Mouse (Mus musculus) yolk sac, embryonic 10.5 days (tissue): Measurements from ENCODE around the gene Mrps23.
A peak's percentile ranks its signal among the peaks of the same experiment; 100 is the strongest.
"Not testable (repeated sequence)": the region's sequence is repeated elsewhere in the genome, so short reads cannot be mapped to it uniquely, and the experiment has no call there.

Experiments
- DNase-seq: peaks from one replicate; pipeline ENCODE4 v3.0.0-alpha.2; 2017; ENCODE audit warnings: low spot score

Mrps23 gene

DNA sequence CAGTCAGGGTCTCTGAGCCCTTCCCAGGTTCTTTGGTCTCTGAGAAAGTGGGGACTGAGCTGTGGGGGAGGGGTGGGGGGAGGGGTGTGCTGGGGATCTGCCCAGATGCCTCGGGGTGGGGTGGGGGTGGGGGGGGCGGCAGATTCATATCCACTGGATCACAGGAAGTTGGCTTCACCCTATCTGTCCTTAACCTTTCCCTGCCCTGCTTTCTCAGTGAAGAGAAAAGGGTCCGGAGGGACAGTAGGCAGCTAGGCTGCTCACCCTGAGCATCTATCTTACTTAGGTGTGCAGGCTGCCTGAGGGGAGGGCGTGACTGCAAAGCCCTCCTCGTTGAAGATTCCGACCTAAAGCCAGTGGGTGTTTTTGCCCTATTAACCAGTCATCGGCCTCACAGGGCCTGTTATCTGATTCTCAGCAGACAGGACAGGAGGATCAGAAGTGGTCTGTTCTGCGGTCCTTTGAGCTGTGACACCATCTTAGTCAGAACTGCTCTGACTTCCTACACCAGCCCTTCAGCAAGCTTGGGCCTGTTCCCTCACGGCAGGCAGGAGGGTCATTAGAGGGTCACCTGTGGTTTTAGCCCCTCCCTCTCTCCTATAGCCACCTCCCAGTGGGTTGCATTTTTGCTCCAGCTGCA lies 30.7 kb upstream of the Mrps23 start:
- DNase-seq = peak; percentile 43

DNA sequence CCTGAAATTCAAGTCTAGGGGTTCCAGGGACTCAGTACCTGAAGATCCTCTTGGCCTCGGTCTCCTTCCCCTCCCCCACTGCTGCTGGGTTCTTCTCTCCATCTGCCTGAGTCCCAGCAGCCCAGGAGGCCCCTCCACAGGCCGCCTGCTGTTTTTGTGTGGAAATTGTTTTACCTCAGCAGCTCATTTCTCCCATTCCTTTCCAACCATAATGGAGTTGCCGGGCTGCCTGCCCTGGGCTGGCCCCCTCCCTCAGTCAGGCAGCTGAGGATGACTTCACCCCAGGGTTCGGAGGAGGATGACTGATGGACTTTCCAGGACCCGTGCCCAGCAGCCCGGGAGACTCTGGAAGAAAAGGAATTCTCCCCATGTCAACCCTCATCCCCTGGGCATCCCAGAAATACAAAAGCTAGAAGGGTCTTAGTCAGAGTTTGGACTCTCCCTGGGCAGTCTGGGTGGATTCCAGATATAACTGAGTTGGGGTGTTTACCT lies 23.7 kb upstream of the Mrps23 start:
- no peak for DNase-seq

DNA sequence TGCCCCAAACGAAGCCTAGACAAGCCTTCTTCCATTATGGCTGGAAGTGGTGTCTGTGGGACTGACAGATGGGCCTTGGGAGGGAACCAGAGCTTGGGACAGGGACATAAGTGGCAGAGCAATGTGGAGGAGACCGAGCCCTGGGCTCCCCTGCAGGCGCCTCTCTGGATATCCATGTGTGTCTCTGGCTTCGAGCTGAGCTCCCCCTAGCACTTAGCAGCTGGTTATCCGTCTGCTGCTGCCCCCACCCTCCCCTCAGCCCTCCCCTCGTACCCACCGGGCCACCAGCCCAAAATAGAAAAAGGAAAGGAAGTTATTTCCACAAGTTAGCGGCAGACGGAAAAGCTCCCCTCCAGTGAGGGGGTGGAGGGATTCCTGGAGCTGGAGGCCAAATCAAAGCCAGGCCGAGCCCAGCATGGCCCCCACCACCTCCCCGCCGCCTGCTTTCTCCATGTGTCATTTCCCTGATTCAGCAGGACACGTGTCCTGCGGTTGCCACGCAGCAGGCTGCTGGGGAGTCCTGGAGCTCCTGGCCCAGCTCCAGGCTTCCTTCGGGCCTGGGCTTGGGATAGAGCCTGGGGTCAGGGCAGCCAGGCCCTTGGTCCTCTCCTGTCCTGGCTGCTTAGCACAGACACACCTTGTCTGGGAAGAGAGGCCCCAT lies 23.1 kb upstream of the Mrps23 start:
- DNase-seq = peak; percentile 75

DNA sequence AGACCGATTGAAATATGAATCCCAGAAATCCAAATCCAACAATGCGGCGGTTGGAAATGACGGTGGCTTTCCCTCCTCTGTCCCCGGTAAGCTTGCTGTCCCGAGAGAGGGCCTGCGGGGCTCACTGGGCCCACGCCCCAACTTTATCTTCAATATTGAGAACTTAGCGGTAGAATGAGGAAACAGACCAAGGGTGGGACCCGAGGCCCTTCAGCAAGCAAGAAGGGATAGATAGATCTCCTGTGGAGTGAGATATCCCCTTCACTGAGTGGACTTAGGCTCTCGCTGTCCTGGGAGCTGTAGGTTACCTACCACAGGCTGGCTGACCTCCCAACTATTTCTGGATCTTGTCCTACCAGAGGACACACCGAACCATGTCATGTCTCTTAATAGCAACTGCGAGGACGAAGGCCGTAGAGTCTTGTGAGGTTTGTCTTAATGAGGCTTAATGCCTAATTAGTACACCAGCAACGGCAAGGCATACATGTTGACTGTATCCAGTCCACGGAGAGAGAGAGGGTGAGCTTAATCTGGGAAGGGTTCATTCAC lies 19.5 kb upstream of the Mrps23 start:
- no peak for DNase-seq

DNA sequence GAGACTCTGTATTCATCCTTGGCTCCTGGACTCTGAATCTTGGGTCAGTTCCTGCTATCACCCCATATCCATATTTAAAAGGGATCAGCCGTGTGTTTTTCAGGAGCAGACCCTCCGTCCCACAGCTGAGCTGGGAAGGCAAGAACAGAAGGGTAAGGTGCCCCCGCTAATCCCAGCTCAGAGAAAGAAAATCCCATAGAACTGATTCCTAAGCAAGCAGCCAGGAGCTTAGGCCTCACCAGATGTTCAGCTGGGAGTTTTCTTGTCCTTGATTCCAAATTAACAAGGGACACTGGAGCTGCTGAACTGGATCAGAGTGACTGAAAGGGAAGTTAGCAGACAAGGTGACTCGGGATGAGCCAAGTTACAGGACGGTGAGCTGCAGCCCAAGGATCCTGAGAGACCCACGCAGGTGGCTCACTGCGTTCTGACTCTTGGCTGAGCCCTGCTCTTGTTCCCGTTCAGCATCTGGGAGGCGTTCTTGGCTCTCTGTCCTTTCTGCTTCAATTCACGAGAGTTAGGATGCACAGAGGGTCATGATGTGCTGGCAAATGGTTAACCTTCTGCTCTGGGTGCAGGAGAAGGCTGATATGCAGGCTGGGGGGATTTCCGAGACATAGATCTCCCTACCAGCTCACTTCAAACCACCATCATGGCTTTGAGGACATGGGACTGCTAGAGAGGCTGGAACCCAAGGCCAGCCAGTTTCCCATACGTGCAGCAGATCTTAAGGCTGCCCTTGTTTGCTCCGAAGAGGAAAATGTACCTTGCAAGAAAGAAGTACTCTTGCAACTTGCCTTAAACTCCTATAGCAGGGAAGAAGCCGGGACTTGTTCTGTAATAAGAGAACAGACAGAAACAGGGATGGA lies 17.9 kb upstream of the Mrps23 start:
- DNase-seq = no peak

DNA sequence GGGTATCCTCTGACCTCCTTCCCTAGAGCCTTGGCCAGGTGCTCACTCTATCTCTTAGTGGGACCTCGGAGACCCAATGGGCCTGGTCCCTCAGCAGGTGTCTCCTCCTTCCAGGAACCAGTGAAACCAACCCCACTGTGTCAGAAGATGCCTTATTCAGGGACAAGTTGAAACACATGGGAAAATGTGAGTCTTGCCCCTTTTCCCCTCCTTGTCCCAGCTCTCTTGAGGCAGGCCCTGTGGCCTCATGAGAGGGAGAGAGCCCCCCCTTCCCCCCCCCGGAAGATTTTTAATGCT lies 17.3 kb upstream of the Mrps23 start:
- no peak for DNase-seq

DNA sequence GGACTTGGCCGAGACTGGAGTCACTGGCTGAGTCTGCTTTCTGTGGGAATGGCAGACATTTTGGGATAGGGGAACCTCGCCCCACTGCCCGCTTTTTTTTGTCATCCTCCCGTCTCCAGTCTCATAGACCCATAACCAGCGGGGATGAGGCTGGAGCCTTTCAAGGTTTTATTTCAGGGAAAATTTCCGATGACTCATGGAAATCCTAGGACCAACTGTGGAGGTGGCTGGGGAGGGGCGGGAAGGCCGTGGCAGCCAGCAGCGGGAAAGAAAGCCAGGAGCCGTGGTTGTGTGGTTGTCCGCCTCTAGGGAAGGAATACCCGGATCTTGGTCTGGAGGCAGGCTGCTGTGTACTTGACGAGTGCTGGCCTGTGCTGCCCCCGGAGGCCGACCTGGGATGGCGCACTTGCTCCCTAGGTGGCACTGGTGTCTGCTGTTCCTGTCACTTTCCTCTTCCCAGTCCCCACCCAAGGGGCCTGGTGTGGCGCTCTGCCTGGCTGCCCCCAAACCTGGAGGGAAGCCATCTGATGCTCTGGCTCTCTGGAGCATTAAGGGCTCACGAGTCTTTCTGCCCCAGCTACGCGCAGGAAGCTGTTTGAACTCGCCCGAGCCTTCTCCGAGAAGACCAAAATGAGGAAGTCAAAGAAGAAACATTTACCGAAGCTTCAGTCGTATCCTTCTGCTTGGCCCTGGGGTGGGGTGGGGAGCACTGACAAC lies 16.6 kb upstream of the Mrps23 start:
- DNase-seq = peak; percentile 80

DNA sequence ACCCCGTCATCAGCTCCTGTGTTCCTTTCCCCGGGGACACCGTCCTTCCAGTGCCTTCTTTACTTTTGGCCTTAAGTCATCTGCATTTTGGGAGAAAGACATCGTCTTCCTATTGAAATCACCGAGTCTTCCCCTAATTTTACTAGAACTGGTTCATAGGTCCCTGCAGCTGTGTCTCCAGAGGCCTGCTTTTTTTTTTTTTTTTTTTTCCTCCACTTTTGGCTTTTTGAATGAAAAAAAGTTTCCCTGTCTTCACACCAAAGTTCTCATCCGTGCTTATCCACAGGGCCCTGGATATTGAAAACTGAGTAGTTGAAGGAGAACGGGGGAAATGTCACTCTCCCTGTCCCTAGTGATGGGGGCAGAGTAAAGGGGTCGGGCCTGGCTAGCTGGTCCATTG lies 16.0 kb upstream of the Mrps23 start:
- no peak for DNase-seq

DNA sequence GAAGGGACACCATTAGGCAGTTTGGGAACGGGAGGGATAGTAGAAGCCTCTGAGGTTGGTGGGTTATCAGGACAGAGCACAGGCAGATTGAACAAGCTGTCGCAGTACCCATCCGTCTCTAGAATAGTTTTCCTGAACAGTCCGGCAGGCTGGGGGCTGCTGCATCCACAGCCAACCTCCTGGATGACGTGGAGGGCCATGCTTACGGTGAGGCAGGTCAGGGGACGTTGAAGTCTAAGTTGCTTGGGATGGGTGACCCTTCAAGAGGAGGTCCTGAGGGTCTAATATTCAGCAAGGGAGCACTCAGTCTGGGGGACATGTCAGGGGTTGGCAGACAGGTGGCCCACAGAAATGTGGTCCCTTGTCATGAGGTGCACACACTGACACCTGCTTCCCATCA lies 15.6 kb upstream of the Mrps23 start:
- DNase-seq = no peak

DNA sequence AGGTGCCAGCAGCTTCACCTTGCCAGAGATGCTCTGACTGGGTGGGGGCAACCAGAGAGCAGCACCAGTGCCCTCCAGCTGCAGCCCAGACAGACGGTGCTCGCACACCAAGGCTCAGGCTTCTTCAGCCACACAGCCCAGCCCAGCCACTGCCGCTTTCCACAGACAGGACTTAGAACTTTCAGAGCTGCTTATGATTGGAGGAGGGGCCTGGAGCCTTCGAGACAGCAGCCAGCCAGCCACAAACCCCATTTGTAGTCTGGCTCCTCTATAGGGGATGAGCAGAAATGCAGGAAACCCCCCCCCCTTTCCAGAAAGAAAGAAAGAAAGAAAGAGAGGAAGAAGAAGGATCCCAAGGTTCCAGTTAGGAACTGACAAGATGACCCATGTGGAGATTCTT lies 11.6 kb upstream of the Mrps23 start:
- no peak for DNase-seq

DNA sequence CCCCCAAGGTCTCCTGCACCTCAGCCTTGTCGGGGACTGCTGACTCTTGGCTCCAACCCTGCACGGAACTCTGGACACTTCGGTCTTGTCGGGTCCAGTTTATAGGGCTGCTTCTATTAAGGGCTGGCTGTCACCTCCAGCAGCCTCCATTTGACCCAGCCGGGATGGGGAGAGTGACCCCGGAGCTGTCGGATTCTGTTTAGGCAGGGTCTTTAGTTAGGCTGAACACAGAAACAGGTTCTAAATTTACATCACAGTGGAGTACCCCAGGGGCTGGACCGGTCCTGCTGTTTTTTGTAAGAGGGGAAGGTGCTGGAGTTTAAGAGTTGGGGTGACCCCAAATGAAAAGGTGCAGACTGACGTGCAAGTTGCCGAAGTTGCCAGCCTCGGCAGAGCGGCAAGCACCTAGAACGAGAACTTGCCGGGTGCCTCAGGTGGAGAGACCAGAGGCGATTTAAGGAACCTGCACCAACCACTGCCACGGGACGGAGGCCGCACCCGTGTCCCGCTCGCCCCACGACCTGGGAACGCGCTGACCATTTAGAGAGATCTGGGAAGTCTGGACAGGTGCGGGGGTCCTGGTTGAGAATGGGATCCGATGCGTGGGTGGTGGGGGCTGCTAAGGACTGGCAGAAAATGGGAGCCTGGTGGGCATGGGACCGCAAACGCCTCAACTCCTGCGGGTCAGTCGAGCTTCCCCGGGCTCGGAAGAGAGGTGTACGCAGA lies 10.9 kb upstream of the Mrps23 start:
- DNase-seq = no peak

DNA sequence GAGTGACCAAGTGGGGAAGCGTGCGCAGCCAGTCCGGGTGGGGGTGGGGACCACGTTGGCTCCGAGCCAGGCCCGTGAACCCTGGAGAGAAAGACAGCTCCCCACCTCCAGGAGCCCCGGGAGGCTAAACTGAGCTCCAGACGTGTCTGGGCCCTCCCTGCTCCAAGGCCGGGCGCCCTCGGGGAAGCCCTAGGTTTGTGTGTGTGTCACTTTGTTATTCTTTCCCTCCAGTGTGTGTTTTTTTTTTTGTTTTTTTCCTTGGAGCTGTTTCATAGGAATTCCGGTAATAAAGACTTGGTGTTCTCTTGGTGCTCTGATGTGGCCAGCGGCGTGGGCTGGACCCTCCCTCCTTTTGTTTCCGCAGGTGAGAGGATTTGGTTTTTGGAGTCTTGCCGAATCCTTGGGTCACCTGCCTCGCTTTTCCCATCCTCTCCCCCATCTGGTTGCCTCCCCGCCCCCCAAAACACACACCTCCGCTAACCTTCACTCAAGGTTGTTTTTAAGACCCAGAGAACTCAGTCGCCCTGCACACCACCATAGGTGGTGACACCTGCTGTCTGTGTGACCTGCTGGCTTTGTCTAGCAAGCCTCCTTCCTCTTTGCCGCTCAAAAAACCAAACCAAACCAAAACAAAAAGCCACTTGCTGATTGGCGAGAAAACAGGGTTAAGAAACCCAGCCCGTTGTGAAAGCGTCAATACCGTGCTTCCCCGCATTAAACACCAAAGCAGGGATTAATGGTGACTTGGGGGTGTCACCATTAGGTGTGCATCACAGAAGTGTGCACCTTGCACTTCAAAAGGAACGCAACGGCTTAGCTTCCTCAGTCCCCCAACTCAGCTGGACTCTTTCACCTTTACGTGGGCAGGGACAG lies 10.1 kb upstream of the Mrps23 start:
- no peak for DNase-seq

DNA sequence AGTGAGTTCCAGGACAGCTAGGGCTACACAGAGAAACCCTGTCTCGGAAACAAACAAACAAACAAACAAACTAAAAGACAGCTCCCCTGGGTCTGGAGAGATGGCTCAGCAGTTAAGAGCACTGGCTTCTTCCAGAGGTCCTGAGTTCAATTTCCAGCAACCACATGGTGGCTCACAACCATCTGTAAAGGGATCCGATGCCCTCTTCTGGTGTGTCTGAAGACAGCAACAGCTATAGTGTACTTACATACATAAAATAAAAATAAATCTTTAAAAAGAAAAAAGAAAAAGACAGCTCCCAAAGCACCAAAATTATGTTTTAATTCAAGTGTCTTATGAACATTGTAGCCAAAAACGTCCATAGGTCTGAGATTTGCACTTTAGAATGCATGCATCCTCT lies 8.5 kb upstream of the Mrps23 start:
- not testable (repeated sequence) for DNase-seq

DNA sequence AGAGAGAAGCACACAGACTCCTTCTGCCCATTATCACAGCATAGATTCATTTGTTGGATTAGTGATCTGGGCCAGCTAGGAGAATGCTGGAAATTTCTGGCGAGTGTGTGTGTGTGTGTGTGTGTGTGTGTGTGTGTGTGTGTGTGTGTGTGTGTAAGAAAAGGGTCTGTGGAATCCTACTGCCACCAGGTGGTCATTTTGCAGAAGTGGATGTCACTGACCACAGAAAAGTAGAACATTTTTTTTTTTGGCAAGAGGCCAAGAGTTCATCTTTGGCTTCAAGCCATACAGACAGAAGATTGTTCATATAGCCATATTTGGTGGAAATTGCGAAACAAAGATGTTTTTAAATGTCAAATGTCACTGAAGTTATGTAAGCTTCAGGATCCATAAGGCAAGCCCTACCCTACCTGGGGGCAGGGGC lies 7.0 kb upstream of the Mrps23 start:
- peak; percentile 57 for DNase-seq

DNA sequence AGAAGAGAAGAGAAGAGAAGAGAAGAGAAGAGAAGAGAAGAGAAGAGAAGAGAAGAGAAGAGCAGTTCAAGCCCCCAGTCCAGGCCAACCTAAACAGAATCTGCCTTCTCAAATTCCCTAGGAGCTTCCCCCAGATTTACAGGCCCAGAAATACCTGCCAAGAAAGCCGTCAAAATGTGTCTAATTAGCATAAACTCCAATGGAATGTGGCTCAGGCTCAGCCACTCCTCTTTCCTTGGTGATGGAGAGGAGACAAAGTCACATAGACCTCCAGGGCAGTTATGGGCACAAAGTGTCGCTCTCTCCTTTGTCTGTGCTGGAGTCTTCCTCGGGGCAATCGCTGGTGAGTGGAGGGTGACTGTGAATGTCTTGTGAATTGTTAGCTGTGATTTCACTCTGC lies 6.0 kb upstream of the Mrps23 start:
- DNase-seq = no peak

DNA sequence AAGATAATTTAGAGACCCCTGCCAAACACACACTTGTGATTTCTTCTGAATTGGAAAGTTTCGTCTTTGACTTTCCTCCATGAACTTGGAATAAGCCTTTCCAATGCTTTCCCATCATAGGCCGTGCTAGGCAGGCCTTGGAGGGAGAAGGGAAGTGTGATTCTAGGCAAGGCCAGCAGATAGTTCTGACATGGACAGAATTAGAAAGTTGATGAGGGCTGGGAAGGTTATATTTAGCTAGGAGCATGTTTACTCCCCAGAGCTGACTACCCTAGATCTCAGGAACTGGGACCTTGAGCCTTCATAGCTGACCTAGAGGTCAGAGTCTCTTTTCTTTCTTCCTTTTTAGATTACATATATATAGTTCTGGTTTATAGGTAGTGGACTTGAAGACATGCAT lies 3.0 kb upstream of the Mrps23 start:
- DNase-seq = no peak

DNA sequence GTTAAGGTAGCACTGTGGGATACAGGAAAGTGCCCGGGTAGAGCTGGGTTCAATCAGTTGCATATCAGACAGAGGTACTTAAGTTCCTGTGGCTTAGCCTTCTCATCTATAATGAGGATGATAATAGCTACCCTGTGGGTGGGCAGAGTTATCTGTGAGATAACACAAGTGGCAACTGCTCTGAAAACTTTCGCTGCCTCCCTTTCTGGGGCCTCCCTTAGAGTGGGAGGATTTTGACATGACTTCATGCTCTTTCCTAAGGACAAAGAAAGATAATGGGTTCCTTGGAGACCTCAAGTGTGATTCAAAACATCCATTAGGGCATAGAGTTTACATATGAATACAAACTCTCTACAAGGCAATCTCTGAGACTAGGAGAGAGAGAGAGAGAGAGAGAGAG lies 2.1 kb upstream of the Mrps23 start:
- no peak for DNase-seq

DNA sequence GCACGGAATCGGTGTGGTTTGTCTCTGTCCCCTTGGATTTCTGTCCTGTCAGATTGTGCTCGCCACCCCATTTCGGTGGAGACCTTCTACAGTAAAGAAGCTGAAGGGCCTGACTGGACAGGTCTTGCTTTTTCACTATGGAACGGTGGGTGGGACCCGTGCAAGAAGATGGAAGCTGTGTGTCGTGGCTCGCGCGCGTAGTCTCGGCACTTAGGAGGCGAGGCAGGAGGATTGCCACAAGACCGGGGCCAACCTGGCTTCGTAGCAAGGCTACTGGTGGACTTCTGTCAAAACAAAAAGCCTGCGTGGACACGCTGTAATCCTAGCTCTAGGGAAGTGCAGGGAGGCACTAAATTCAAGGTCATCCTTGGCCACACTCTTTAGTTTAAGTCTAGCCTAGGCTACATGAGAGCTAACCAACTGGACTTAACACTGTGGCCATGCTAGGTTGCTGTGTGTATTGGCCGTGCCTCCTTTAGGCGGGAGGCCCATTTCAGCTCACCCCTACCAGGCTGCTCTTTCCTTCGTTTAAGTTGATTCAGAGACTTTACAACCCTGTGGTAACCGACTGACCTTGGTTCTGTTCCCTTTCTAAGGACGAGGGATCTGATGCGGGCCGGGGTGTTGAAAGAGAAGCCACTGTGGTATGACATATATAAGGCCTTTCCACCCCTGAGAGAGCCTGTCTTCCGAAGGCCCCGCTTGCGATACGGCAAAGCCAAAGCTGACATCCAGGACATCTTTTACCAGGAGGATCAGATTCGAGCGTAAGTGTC lies 593 bp downstream of the Mrps23 start:
- no peak for DNase-seq

DNA sequence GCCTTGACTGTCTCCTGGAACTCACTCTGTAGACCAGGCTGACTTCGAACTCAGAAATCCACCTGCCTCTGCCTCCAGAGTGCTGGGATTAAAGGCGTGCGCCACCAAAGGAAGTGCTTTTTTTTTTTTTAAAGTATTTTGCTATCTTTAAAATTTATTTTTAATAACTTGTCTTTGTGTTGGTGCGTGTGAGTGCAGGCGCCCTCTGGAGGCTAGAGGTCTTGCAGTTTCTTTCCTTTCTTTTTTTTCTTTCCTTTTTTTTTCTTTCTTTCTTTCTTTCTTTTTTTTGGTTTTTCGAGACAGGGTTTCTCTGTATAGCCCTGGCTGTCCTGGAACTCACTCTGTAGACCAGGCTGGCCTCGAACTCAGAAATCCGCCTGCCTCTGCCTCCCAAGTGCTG lies 2.4 kb downstream of the Mrps23 start:
- DNase-seq = not testable (repeated sequence)

DNA sequence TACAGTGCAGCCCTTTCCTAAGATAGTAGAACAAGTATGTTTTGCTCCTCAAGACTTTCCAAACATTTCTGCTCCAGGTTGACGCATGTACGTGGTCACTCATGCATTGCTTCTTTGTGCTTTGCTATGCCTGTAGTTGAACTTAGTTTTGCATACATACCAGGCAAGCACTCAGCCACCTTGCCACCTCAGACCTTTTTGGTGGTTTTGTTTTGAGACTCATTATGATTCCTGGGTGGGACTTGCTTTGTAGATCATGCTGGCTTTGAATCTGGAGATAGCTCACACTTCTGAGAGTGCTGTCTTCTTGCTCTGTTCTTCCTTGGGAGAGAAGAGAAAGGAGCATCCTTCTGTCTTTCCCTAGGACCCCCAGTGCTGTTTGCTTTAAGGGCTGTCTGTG lies 3.5 kb downstream of the Mrps23 start:
- no peak for DNase-seq
